Mouse (Mus musculus) thymus, adult 2 months (tissue): Measurements from ENCODE around the gene Gm20388.

ENCODE experiments used
- CTCF ChIP-seq: fragments of 200-500 bp; IDR thresholded peaks from 2 replicates; pipeline ENCODE4 v1.5.1; 2012; ENCODE audit warnings: mild to moderate bottlenecking, control low read depth, low read length, moderate library complexity, borderline replicate concordance; ENCODE audit not compliant: control insufficient read depth, poor library complexity, insufficient read depth; ENCODE audit errors: extremely low read depth
- POLR2A ChIP-seq: fragments of 200-500 bp; IDR thresholded peaks from 2 replicates; pipeline ENCODE4 v1.6.1; 2012; ENCODE audit warnings: mild to moderate bottlenecking, low read length, control low read depth, moderate library complexity; ENCODE audit not compliant: control insufficient read depth, poor library complexity, insufficient read depth; ENCODE audit errors: extremely low read depth

DNA sequence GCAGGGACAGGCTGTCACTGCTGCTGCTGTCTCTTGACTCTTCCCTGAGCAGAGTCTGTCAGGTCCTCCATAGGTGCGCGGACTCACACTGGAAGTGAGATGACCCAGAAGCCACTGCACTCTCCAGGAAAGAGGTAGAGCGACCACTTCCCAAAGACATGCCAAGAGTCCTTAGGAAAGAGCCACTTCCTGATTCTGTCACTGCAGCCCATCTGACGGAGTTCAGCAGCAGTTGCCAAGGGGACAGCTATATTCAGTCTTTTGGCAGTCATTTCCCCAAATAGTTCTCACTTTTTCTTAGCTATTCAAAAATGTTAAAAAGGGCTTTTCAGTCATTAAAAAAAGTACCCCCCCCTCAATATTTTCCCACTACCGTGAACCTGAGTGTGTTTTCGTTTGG, 2111.6 kb downstream of the Gm20388 start:
- TF ChIP-seq CTCF (no peak), POLR2A (no peak)
